Mouse (Mus musculus): ENCODE data around the gene Siah1a.

Siah1a gene

GRCm38 (mm10) chr8:86745221-86745934 is at the start of gene Siah1a, which contains the start of gene Gm10638:
Siah1a (minus strand) TSS chr8:86745934.
Gm10638 (plus strand) TSS chr8:86745699.
- DNase-seq = peak; percentile 62 to 77

- DNase-seq = no peak
These were observed 49.0 kb upstream of the Siah1a start for GRCm38 (mm10) chr8:86794716-86795115.

- DNase-seq = peak; percentile 25 to 44
These were observed 45.8 kb upstream of the Siah1a start for GRCm38 (mm10) chr8:86791542-86791941.

- DNase-seq = no peak
These were observed 43.8 kb upstream of the Siah1a start for GRCm38 (mm10) chr8:86789576-86789975.

- DNase-seq = peak; percentile 43 to 55
These were observed 42.2 kb upstream of the Siah1a start for GRCm38 (mm10) chr8:86787891-86788420.

- peak; percentile 47 to 51 for DNase-seq
These were observed 40.8 kb upstream of the Siah1a start for GRCm38 (mm10) chr8:86786498-86786897.

GRCm38 (mm10) chr8:86781094-86781493 is 35.4 kb upstream of the Siah1a start:
- DNase-seq = no peak

- no peak for DNase-seq
These were observed 33.5 kb upstream of the Siah1a start for GRCm38 (mm10) chr8:86779207-86779606.

- DNase-seq = peak; percentile 60 to 81
These were observed 24.4 kb upstream of the Siah1a start for GRCm38 (mm10) chr8:86769945-86770715.

- DNase-seq = peak in 1 of 2 experiments; percentile 39
These were observed 22.8 kb upstream of the Siah1a start for GRCm38 (mm10) chr8:86768499-86768898.

GRCm38 (mm10) chr8:86766548-86767211 is 20.9 kb upstream of the Siah1a start:
- peak; percentile 56 to 59 for DNase-seq

- DNase-seq = no peak
These were observed 19.9 kb upstream of the Siah1a start for GRCm38 (mm10) chr8:86765669-86766068.

- DNase-seq = no peak
These were observed 19.4 kb upstream of the Siah1a start for GRCm38 (mm10) chr8:86765155-86765554.

- DNase-seq = no peak
These were observed 17.1 kb upstream of the Siah1a start for GRCm38 (mm10) chr8:86762806-86763205.

- peak in 1 of 2 experiments; percentile 13 for DNase-seq
These were observed 15.0 kb upstream of the Siah1a start for GRCm38 (mm10) chr8:86760746-86761145.

- no peak for DNase-seq
These were observed 13.4 kb upstream of the Siah1a start for GRCm38 (mm10) chr8:86759090-86759491.

- DNase-seq = no peak
These were observed 12.9 kb upstream of the Siah1a start for GRCm38 (mm10) chr8:86758651-86759050.

- DNase-seq = peak; percentile 73 to 79
These were observed 11.4 kb upstream of the Siah1a start for GRCm38 (mm10) chr8:86756948-86757733.

GRCm38 (mm10) chr8:86749842-86750241 is 4.1 kb upstream of the Siah1a start:
- DNase-seq = no peak

GRCm38 (mm10) chr8:86746511-86746910 is 777 bp upstream of the Siah1a start:
- DNase-seq = peak in 1 of 2 experiments; percentile 57

GRCm38 (mm10) chr8:86745935-86746441 is 254 bp upstream of the Siah1a start:
- DNase-seq = peak; percentile 94 to 97
